Mouse (Mus musculus): Measurements from ENCODE around the gene Mki67. TPM values are rescaled to one million over a fixed set of nuclear protein-coding genes. Genes with fewer than 3 reads are reported as not detected.
"Not testable (repeated sequence)": the region's sequence is repeated elsewhere in the genome, so short reads cannot be mapped to it uniquely, and the experiment has no call there.

Gene Mki67
- total and polyA plus RNA-seq, 2 experiments from 2014 or later: 10.8 to 29.4 TPM

DNA sequence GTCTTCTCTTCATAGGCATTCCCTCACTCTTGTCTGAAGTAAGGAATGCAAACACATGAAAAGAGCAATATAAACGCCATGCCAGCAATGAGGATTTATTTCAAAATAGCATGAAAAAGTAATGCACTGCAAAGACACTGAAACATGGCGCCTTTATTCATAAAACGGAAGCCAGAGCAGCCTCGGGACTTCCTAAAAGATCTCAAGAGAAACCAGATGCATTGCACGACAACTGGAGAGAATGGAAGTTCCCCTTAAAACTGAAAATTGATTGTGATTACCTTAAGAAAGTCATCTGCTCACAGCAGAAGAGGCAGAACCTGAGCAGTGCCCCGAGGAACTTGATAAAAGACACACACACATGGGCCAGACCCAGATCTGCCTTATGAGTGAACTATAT lies 10.4 kb downstream of the Mki67 start:
- 97% methylated on average over 6 of the region's 6 CpGs for WGBS
- no peak for DNase-seq (ENCODE audit: low spot score)
- H3K4me2 ChIP-seq (ENCODE audit: low read depth, low read length): no peak overlapping the region
- no peak for ATAC-seq
- H3K4me3 ChIP-seq (ENCODE audit: low read length): no peak overlapping the region
- H3K9ac ChIP-seq (replicated peaks; ENCODE audit: low read length): no peak overlapping the region
- H3K9me3 ChIP-seq (ENCODE audit: low read length): no peaks in the 10 kb centered on the region
- TF ChIP-seq CTCF (IDR thresholded peaks at IDR 0.05; ENCODE audit: low read depth): no peak
- H3K4me1 ChIP-seq (ENCODE audit: insufficient read depth, low read length): no peaks in the 10 kb centered on the region
- H3K36me3 ChIP-seq (ENCODE audit: insufficient read depth, low read length): no peaks in the 10 kb centered on the region
- H3K27ac ChIP-seq: no peak overlapping the region
- no peaks in the 10 kb centered on the region for H3K27me3 ChIP-seq (ENCODE audit: insufficient read depth, low read length)

DNA sequence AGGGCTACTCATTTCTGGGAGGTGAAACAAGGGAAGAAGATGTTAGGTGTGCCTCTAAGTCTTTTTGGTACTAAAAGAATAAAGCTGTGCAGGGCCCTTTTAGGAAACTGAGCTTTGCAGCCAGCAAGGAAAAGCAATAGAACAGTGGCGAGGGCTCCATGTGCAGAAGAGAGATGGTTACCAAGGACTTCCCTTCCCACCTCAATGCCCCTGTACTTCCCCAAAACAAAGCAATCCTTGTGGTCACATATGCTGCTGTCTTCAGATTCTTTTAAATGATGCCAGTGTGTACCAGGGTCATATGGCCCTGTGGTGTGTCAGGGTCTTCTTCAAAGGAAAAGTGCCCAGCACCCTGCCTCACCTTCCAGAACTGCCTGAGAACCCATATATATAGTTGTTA lies 11.1 kb downstream of the Mki67 start:
- Histone ChIP-seq H3K36me3 (ENCODE audit: insufficient read depth, low read length) (no peaks in the 10 kb centered on the region), H3K27ac (no peak overlapping the region), H3K9me3 (ENCODE audit: low read length) (no peaks in the 10 kb centered on the region), H3K4me1 (ENCODE audit: insufficient read depth, low read length) (no peaks in the 10 kb centered on the region), H3K4me2 (ENCODE audit: low read depth, low read length) (no peak overlapping the region), H3K4me3 (ENCODE audit: low read length) (no peak overlapping the region), H3K9ac (replicated peaks; ENCODE audit: low read length) (no peak overlapping the region), H3K27me3 (ENCODE audit: insufficient read depth, low read length) (no peaks in the 10 kb centered on the region)
- no peak for TF ChIP-seq CTCF (IDR thresholded peaks at IDR 0.05; ENCODE audit: low read depth)
- no peak for ATAC-seq
- no peak for DNase-seq (ENCODE audit: low spot score)
- WGBS: 92% methylated on average over 1 of the region's 1 CpGs

DNA sequence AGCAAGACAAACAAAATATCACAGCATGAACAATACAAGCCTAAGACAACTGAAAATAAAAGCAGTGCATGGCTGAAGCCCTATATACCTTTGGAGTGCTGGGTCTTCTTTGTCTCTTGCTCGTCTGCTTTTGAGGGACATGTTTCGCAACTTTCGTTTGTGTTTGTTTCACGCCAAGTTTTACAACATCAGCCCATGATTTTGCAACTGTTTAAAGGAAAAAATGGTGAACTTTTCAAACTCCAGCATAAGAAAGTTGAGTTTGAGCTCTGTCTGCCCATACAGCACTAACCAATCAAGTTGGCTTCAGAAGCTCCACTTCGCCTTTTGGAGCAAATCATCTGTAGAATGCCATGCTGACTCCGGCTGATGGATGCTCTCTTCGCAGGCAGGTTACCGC lies 11.9 kb downstream of the Mki67 start:
- WGBS: 85% methylated on average over 8 of the region's 8 CpGs
- ATAC-seq: no peak

DNA sequence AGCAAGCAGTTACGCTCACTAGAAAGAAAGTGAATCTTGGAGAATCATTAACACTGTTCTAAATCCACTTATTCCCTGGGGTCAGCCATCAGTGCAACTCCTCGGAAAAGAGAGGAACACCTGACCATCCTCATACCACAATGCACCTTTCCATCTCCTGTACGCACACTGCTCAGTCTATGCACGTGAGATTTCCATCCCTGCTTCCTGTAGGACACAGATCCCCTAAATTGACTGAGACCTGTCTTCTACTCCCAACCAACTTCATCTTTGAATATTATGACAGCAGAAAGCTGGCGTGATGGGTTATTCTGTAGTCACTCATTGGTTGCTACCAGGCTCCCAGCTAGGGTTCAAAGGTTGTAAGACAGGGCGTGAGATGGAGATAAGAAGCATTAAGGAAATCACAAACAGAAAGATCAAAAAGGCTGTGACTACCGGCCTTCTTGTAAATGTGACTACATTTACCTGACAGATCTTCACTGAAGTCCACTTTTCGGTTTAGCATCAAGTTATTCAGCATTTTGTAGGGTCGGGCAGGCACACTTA lies 12.5 kb downstream of the Mki67 start:
- TF ChIP-seq CTCF (IDR thresholded peaks at IDR 0.05; ENCODE audit: low read depth): no peak
- ATAC-seq (no peak), DNase-seq (ENCODE audit: low spot score) (no peak)
- no peaks in the 10 kb centered on the region for H3K4me1 ChIP-seq (ENCODE audit: insufficient read depth, low read length)
- WGBS: 91% methylated on average over 9 of the region's 9 CpGs
- no peak overlapping the region for H3K27ac ChIP-seq
- H3K9me3 ChIP-seq (ENCODE audit: low read length): no peaks in the 10 kb centered on the region
- H3K9ac ChIP-seq (replicated peaks; ENCODE audit: low read length): no peak overlapping the region
- H3K4me3 ChIP-seq (ENCODE audit: low read length): no peak overlapping the region
- H3K36me3 ChIP-seq (ENCODE audit: insufficient read depth, low read length): no peaks in the 10 kb centered on the region
- H3K27me3 ChIP-seq (ENCODE audit: insufficient read depth, low read length): no peaks in the 10 kb centered on the region
- H3K4me2 ChIP-seq (ENCODE audit: low read depth, low read length): no peak overlapping the region

More for the DNA sequence above, 11.9 kb downstream of the Mki67 start:
- no peak for DNase-seq (ENCODE audit: low spot score)
- Histone ChIP-seq H3K9me3 (ENCODE audit: low read length) (no peaks in the 10 kb centered on the region), H3K4me3 (ENCODE audit: low read length) (no peak overlapping the region), H3K9ac (replicated peaks; ENCODE audit: low read length) (no peak overlapping the region), H3K27ac (no peak overlapping the region), H3K27me3 (ENCODE audit: insufficient read depth, low read length) (no peaks in the 10 kb centered on the region), H3K4me2 (ENCODE audit: low read depth, low read length) (no peak overlapping the region), H3K36me3 (ENCODE audit: insufficient read depth, low read length) (no peaks in the 10 kb centered on the region), H3K4me1 (ENCODE audit: insufficient read depth, low read length) (no peaks in the 10 kb centered on the region)
- no peak for TF ChIP-seq CTCF (IDR thresholded peaks at IDR 0.05; ENCODE audit: low read depth)

DNA sequence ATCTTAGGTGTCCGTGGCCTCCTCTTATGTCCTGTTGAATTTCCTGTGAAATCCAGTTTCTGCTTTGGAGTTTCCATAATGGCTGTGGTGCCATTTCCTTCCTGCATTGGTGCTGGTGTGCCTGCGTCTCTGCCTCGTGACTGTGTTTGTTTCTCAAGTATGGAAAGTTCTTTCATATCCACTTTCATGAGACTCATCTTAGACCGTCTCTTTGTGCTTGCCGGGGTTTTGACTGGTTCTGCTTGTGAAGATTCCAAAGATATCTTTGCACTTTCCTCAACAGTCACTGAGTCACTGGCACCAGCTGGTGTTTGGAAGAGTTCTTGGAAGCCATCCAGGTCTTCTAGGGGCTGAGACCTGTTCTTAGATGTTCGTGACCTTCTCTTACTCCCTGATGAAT lies 16.8 kb downstream of the Mki67 start:
- not testable (repeated sequence) for H3K9me3 ChIP-seq (ENCODE audit: low read length); H3K27me3 ChIP-seq (ENCODE audit: insufficient read depth, low read length); H3K36me3 ChIP-seq (ENCODE audit: insufficient read depth, low read length); H3K4me2 ChIP-seq (ENCODE audit: low read depth, low read length); DNase-seq (ENCODE audit: low spot score); ATAC-seq; H3K9ac ChIP-seq (replicated peaks; ENCODE audit: low read length); H3K4me1 ChIP-seq (ENCODE audit: insufficient read depth, low read length); H3K4me3 ChIP-seq (ENCODE audit: low read length); H3K27ac ChIP-seq
- 74% methylated on average over 6 of the region's 6 CpGs for WGBS

DNA sequence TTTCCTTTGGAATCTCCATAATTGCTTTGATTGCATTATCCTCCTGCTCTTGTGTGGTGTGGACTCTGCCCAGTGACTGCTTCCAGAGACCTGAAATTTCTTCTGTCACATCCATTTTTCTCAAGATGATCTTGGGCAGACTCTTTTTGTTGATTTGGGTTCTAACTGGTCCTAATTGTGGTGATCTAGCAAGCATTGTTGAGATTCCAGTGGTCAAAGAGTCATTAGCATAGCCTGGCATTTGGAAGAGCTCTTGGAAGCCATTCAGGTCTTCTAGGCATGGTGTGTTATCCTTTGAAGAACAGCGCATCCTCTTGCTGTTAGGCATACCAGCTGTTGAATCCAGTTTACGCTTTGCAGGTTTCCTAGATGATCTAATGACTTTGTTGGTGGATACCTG lies 17.8 kb downstream of the Mki67 start:
- Histone ChIP-seq H3K9ac (replicated peaks; ENCODE audit: low read length) (no peak overlapping the region), H3K4me1 (ENCODE audit: insufficient read depth, low read length) (no peaks in the 10 kb centered on the region), H3K4me3 (ENCODE audit: low read length) (no peak overlapping the region), H3K36me3 (ENCODE audit: insufficient read depth, low read length) (no peaks in the 10 kb centered on the region; the same call in 1 of the 2 replicates), H3K27me3 (ENCODE audit: insufficient read depth, low read length) (no peaks in the 10 kb centered on the region), H3K4me2 (ENCODE audit: low read depth, low read length) (no peak overlapping the region), H3K27ac (no peak overlapping the region), H3K9me3 (ENCODE audit: low read length) (no peaks in the 10 kb centered on the region)
- no peak for TF ChIP-seq CTCF (IDR thresholded peaks at IDR 0.05; ENCODE audit: low read depth)
- ATAC-seq (no peak), DNase-seq (ENCODE audit: low spot score) (no peak)
- WGBS: 94% methylated on average over 2 of the region's 2 CpGs

DNA sequence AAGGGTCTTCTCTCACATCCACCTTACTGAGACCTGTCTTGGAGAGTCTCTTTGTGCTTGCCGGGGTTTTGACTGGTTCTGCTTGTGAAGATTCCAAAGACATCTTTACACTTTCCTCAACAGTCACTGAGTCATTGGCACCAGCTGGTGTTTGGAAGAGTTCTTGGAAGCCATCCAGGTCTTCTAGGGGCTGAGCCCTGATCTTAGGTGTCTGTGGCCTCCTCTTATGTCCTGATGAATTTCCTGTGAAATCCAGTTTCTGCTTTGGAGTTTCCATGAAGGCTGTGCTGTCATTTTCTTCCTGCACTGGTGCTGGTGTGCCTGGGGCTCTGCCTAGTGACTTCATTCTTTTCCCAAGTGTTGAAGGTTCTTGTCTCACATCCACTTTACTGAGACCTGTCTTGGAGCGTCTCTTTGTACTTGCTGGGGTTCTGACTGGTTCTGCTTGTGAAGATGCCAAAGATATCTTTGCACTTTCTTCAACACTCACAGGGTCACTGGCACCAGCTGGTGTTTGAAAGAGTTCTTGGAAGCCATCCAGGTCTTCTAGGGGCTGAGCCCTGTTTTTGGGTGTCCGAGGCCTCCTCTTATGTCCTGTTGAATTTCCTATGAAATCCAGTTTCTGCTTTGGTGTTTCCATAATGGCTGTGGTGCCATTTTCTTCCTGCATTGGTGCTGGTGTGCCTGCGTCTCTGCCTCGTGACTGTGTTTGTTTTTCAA lies 19.0 kb downstream of the Mki67 start:
- not testable (repeated sequence) for H3K9me3 ChIP-seq (ENCODE audit: low read length); ATAC-seq; H3K4me1 ChIP-seq (ENCODE audit: insufficient read depth, low read length); H3K4me2 ChIP-seq (ENCODE audit: low read depth, low read length); H3K27me3 ChIP-seq (ENCODE audit: insufficient read depth, low read length); H3K9ac ChIP-seq (replicated peaks; ENCODE audit: low read length); H3K27ac ChIP-seq; H3K36me3 ChIP-seq (ENCODE audit: insufficient read depth, low read length); H3K4me3 ChIP-seq (ENCODE audit: low read length); DNase-seq (ENCODE audit: low spot score)
- WGBS: 83% methylated on average over 5 of the region's 5 CpGs
